Mouse (Mus musculus): ENCODE results near the gene Rnpc3. TPM values are rescaled to one million over a fixed set of nuclear protein-coding genes. Genes with fewer than 3 reads are reported as not detected.

Rnpc3 gene
- polyA plus RNA-seq (2015; fragmentation: Nextera tagmentation; extraction: Ambion mirVana), result 56.5 and 62.7 TPM in 2 replicates

GRCm38 (mm10) chr3:113629606-113630359 is at the start of gene Rnpc3:
TSS of gene Rnpc3 (minus strand) at chr3:113630149.

GRCm38 (mm10) chr3:113606599-113606998 is 23.4 kb downstream of the Rnpc3 start, which contains the start of gene Amy1:
TSS of gene Amy1 (minus strand) at chr3:113606699.

Other genes starting within 250 kb of the Rnpc3 start
- not detected in 2 replicates for gene Amy2a1, start 97.7 kb downstream of the Rnpc3 start, polyA plus RNA-seq (2015; fragmentation: Nextera tagmentation; extraction: Ambion mirVana)
- gene Amy1, start 23.4 kb downstream of the Rnpc3 start, polyA plus RNA-seq (2015; fragmentation: Nextera tagmentation; extraction: Ambion mirVana), result 20.5 and 20.6 TPM in 2 replicates